Mouse (Mus musculus): ENCODE measurements around the gene Atp13a1.

The Atp13a1 gene

DNA sequence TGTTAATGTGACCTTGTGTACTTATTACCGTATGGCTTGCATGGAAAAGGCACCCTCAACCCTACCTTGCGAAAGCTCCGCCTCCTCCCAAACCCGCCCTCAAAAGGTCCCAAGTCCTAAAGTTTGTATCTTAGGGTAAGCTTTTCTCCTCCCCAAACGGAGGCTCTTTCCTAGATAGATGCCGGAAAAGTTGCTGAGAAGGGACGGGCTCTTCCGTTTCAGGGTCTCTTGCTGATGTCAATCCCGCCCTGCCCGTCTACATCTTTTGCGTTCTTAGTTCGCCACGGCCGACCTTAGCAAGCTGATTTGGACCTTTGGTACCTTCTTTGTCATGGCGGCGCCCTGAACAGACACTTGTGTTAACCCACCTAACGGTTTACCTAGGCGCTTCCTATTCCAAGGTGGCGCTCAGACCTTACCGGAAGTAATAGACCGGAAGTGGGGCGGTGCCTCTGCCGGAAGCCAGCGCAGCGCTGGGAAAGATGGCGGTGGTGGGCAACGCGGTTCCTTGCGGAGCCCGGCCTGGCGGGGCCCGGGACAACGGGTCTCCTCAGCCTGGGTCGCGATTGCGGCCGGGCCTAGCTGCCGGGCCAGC is at the start of gene Atp13a1, which contains the start of gene Zfp866:
Gene Atp13a1 (plus strand): TSS at position 391 of the 595 bp plus-strand sequence.
Gene Zfp866 (minus strand): TSS at position 406 of the 595 bp plus-strand sequence.
- peak; percentile 92 for DNase-seq

DNA sequence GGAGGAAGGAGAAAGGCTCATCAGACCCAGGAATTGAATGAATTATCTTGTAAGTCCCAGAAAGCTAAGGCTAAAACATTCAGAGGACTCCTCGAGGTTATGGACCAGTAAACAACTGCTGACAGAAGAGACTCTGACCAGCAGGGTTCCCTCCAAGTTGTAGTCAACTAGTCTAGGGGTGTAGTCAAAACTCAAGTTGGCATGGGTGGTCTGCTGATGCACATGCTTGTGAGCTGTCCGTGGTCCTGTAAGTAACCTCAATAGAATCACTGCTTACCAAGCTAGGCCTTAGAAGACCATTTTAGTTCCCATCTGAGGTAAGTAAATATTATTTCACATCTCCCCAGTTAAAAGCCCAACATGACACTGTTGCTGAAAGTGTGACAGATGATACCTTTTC is 49.7 kb upstream of the Atp13a1 start:
- no peak for DNase-seq

GRCm38 (mm10) chr8:69749544-69750454 is 41.2 kb upstream of the Atp13a1 start, which contains the start of gene Zfp963:
Gene Zfp963, minus strand, starts transcription at chr8:69749970.
- DNase-seq = peak; percentile 99

DNA sequence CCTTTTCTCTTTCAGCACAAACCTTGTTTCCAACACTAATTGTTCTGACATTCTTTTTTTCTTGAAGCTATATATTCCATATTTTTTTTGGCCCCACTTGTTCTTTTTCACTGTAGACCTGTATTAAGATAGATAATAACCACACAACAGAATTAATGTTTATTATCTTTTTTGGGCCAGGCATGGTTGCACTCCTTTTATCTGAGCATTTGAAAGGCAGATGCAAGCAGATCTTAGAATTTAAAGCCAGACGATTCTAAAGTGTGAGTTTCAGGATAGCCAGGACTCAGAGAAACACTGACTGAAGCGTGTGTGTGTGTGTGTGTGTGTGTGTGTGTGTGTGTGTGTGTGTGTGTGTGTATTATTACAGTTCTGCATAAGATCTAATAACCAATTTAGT is 38.5 kb upstream of the Atp13a1 start:
- DNase-seq = no peak

DNA sequence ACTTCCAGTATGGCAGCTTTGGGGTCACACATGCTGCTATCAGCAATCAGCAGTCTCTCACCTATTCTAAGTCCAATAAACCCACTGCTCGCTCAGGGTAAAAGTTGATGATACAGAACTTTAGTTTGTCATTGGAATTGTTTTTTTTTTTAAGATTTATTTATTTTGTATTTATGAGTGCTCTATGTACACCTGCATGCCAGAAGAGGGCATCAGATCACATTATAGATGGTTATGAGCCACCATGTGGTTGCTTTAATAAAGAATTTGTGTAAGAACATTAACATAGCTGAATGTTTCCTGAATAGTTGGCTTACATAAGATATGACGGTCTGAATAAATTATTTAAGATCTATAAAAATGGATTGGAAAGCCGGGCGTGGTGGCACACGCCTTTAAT is 32.6 kb upstream of the Atp13a1 start:
- no peak for DNase-seq

- no peak for DNase-seq
These were observed 29.0 kb upstream of the Atp13a1 start for GRCm38 (mm10) chr8:69761814-69762445.

GRCm38 (mm10) chr8:69771221-69771620 is 19.7 kb upstream of the Atp13a1 start:
- no peak for DNase-seq

- peak; percentile 0 for DNase-seq
These were observed 18.9 kb upstream of the Atp13a1 start for GRCm38 (mm10) chr8:69772106-69772505.

DNA sequence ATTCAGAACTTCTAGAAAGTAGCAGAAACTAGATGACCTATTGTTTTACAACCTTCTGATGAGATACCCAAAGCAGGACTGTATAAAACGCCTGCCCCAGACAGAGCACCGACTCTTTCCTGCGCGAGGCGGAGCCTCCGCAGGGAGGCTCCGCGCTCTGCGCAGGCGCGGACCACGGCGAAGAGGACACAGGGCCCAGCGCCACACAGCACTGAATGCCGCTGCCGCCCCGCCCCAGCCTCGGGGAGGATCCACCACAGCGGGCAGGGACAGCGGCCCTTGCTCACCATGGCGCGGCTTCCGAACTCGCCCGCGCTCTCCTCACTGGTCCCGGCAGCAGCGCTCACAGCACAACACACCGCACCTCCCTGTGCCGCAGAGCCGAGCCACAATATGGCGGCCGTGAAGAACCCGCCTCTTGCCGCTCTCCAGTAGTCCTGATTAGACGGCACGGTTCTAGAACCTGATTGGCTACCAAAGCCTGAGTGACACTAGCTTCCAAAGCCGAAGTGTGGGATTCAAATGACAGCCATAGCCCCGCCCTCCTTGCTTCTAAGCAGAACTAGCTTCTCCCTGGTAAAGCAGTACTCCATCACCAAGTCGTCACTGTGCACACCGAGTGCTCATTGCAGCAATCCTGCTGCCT is 16.3 kb upstream of the Atp13a1 start, which contains the start of gene Gm20422:
Gene Gm20422 (minus strand): TSS at position 384 of the 646 bp plus-strand sequence.
- DNase-seq = peak; percentile 88

DNA sequence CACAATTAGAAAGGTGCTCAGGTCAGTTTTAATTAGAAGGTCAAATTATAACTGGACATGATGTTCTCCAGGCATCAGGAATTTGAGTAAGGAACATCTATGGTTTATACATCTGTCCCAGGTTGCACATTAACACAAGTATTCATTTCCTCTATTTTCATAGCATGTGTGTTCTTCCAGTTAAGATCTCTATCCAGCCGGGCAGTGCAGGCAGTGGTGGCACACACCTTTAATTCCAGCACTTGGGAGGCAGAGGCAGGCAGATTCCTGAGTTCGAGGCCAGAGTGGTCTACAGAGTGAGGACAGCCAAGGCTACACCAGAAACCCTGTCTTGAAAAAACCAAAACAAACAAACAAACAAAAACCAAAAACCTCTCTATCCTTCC is 15.8 kb upstream of the Atp13a1 start:
- DNase-seq = no peak

- no peak for DNase-seq
These were observed 13.9 kb upstream of the Atp13a1 start for GRCm38 (mm10) chr8:69777111-69777510.

DNA sequence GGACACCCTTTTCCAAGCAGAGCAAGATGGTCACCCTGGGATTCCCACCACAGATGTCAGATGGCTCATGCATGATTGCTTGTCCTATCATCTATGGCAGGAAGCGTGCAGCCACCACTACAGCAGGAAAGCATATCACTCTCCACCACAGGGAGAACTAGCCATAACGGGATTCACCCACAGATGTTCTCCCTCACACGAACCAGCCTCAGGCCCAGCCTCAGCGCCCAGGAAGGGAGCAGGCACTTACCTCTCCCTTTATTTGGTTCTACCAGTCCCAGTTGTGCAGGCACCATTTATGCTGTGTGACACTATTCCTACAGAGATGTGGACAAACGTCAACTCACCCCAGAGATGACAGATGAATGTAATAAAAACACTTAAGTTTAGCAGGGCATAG is 1.9 kb upstream of the Atp13a1 start:
- peak; percentile 5 for DNase-seq

GRCm38 (mm10) chr8:69789731-69790130 is 1.2 kb upstream of the Atp13a1 start:
- peak; percentile 8 for DNase-seq

DNA sequence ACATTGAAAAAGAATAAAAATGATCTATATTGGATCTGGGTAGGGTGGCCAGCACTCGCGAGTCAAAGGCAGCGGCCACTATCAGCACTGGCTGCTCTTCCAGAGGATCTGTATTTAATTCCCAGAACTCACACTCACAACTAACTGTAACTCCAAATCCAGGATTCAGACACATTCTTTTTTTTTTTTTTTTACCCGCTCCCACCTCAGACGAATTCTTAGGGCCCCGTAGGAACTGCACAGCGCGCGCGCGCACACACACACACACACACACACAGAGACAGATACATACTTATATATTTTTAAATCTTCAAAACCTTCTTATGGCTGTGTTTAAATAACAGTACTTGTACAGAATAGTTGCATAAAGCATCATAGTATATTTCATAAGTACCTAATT is 599 bp upstream of the Atp13a1 start:
- DNase-seq = peak; percentile 46

- DNase-seq = peak; percentile 78
These were observed 579 bp downstream of the Atp13a1 start for GRCm38 (mm10) chr8:69791415-69792068.

- peak; percentile 4 for DNase-seq
These were observed 2.7 kb downstream of the Atp13a1 start for GRCm38 (mm10) chr8:69793666-69794065.

DNA sequence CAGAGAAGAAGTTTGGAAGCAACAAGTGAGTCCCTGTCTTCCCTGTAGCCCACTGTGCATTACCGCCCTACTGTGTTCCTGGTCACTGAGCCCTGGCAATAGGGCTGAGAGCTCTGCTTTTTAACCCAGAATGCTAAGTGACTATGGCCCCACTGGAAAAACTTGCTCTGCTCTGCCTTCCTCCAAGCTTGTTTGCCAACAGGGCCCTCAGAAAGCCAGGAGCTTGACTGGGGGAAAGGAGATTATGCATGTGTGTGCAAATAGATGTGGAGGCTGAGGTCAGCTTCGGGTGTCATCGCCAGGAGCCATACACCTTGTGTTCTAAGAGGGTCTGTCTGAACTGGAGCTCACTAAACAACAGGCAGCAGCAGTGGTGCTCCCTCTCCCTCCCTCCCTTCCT is 3.1 kb downstream of the Atp13a1 start:
- DNase-seq = peak; percentile 3

DNA sequence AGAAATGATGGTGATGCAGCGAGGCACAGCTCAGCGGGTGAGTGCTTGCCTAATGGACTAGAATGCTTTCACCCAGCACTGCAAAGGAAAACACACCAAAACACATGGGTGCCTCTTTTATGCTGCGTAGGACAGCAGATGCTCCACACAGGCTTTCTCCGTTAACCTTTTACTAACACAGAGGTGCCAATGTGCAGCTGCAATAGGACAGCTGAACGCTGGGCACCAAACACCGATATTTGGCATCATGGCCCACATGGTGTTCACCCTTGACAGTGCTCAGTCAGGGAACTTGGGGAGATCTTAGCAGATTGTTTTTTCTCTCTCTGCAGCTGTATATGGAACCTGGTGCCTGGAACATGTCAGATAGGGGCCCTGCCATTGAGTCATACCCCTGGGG is 3.9 kb downstream of the Atp13a1 start:
- peak; percentile 1 for DNase-seq

- peak; percentile 3 for DNase-seq
These were observed 5.9 kb downstream of the Atp13a1 start for GRCm38 (mm10) chr8:69796721-69797345.

DNA sequence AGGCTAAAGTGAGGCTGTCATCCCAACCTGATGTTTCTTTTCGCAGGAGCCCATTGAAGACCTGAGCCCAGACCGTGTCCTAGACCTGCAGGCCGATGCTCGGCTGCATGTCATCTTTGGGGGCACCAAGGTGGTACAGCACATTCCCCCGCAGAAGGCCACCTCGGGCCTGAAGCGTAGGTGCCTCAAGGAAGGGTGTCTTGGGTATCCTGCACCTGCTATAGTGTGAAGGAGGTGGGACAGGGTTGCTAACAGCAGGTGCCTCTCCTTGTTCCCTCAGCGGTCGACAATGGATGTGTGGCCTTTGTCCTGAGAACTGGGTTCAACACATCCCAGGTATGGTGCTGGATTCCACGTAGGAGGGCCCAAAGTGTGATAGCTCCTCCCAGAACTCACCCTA is 6.7 kb downstream of the Atp13a1 start:
- DNase-seq = peak; percentile 2

DNA sequence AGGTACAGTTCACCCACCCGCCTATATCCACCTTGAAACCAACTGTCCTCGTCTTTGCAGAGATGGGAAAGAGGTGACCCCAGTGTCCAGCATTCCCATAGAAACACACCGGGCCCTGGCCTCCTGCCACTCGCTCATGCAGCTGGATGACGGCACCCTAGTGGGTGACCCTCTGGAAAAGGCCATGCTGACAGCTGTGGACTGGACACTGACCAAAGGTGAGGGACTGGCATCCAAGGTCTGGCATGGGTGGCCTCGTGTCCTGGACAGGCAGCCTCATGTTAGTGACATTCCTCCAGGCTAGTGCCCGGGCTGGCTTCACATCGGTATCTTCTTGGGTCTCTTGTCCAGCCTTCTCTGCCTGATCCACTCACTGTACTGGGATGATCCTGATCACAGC is 8.3 kb downstream of the Atp13a1 start:
- DNase-seq = peak; percentile 9

- peak; percentile 9 for DNase-seq
These were observed 9.0 kb downstream of the Atp13a1 start for GRCm38 (mm10) chr8:69799946-69800345.
